In genomic region chr13:28878692-28879091, GRCm38 (mm10) we compare ENCODE assay signal across 24 mouse cellular contexts.
DNase-seq lines count a peak whose midpoint lies in the region; ATAC-seq and TF ChIP-seq lines count a peak whose summit lies in the region.
"Had no signal": no experiment of that assay in that cellular context is flagged by ENCODE, and none has a peak within 500 bp of the region (broad histone marks: within the 10 kb centered on the region; RNA-seq: fewer than 3 reads in every experiment).

No protein-coding gene starts in this region.

- WGBS in forebrain, embryonic 13.5 days: 81% methylated on average over 3 of the region's 3 CpGs
- WGBS in forebrain, embryonic 11.5 days: 93% methylated on average over 3 of the region's 3 CpGs
- WGBS in kidney, postnatal 0 days: 38% methylated on average over 3 of the region's 3 CpGs
- WGBS in neural tube, embryonic 12.5 days: 93% methylated on average over 3 of the region's 3 CpGs
- 92% methylated on average over 3 of the region's 3 CpGs for WGBS in forebrain, embryonic 15.5 days

- H3K4me2 ChIP-seq in forebrain, embryonic 13.5 days: peak overlapping the region; percentile 72
- no peak overlapping the region for H3K4me2 ChIP-seq in forebrain, embryonic 11.5 days (ENCODE audit: low read depth, low read length, severe bottlenecking)
- no peak overlapping the region for H3K4me2 ChIP-seq in kidney, postnatal 0 days (ENCODE audit: low read length)
- peak overlapping the region; percentile 22; the same call in 1 of the 2 replicates for H3K4me2 ChIP-seq in neural tube, embryonic 12.5 days (replicated peaks)
- H3K4me2 ChIP-seq in forebrain, embryonic 15.5 days (replicated peaks): peak overlapping the region; percentile 67; the same call in 1 of the 2 replicates
- H3K4me2 ChIP-seq: embryonic facial prominence, embryonic 12.5 days; heart, embryonic 11.5 days; limb, embryonic 12.5 days; liver, embryonic 12.5 days had no signal

- no peak for TF ChIP-seq CTCF in kidney, postnatal 0 days (IDR thresholded peaks at IDR 0.05; ENCODE audit: low read depth)

- H3K27ac ChIP-seq in forebrain, embryonic 13.5 days: no peak overlapping the region
- H3K27ac ChIP-seq in forebrain, embryonic 11.5 days (ENCODE audit: low read depth, low read length): no peak overlapping the region
- no peak overlapping the region for H3K27ac ChIP-seq in kidney, postnatal 0 days
- no peak overlapping the region for H3K27ac ChIP-seq in neural tube, embryonic 12.5 days
- no peak overlapping the region for H3K27ac ChIP-seq in forebrain, embryonic 15.5 days (replicated peaks)
- H3K27ac ChIP-seq: embryonic facial prominence, embryonic 12.5 days; hindbrain, postnatal 0 days; limb, embryonic 12.5 days; liver, embryonic 12.5 days had no signal

- no peaks in the 10 kb centered on the region for H3K27me3 ChIP-seq in forebrain, embryonic 13.5 days
- no peaks in the 10 kb centered on the region for H3K27me3 ChIP-seq in forebrain, embryonic 11.5 days (ENCODE audit: control insufficient read depth, insufficient read depth, low read length)
- no peaks in the 10 kb centered on the region for H3K27me3 ChIP-seq in kidney, postnatal 0 days (ENCODE audit: insufficient read depth, low read length)
- no peaks in the 10 kb centered on the region for H3K27me3 ChIP-seq in neural tube, embryonic 12.5 days (replicated peaks)
- H3K27me3 ChIP-seq in forebrain, embryonic 15.5 days: no peaks in the 10 kb centered on the region
- H3K27me3 ChIP-seq: embryonic facial prominence, embryonic 12.5 days; limb, embryonic 12.5 days had no signal

- H3K9me3 ChIP-seq in forebrain, embryonic 13.5 days (replicated peaks): no peaks in the 10 kb centered on the region
- H3K9me3 ChIP-seq in forebrain, embryonic 11.5 days (ENCODE audit: control insufficient read depth, low read length): no peaks in the 10 kb centered on the region
- no peaks in the 10 kb centered on the region for H3K9me3 ChIP-seq in kidney, postnatal 0 days (replicated peaks; ENCODE audit: low read length)
- no peaks in the 10 kb centered on the region for H3K9me3 ChIP-seq in neural tube, embryonic 12.5 days
- no peaks in the 10 kb centered on the region for H3K9me3 ChIP-seq in forebrain, embryonic 15.5 days
- H3K9me3 ChIP-seq: embryonic facial prominence, embryonic 12.5 days; limb, embryonic 12.5 days; liver, embryonic 12.5 days had no signal

- no peak for ATAC-seq in forebrain, embryonic 13.5 days
- ATAC-seq in forebrain, embryonic 11.5 days (replicated peaks; ENCODE audit: low FRiP score): no peak
- ATAC-seq in kidney, postnatal 0 days (replicated peaks; ENCODE audit: low FRiP score, low read depth): no peak
- ATAC-seq in neural tube, embryonic 12.5 days (ENCODE audit: low FRiP score, low read depth): no peak
- no peak for ATAC-seq in forebrain, embryonic 15.5 days (replicated peaks)
- ATAC-seq: hindbrain, postnatal 0 days; intestine, embryonic 16.5 days; liver, embryonic 12.5 days had no signal

- H3K9ac ChIP-seq in forebrain, embryonic 13.5 days: no peak overlapping the region; the same call in 1 of the 2 replicates
- H3K9ac ChIP-seq in forebrain, embryonic 11.5 days (ENCODE audit: low read length): no peak overlapping the region
- H3K9ac ChIP-seq in kidney, postnatal 0 days (ENCODE audit: low read depth, low read length): no peak overlapping the region
- H3K9ac ChIP-seq in neural tube, embryonic 12.5 days: no peak overlapping the region
- no peak overlapping the region for H3K9ac ChIP-seq in forebrain, embryonic 15.5 days (replicated peaks)
- H3K9ac ChIP-seq: embryonic facial prominence, embryonic 12.5 days; limb, embryonic 12.5 days; liver, embryonic 12.5 days had no signal

- peaks cover 85% of the 10 kb centered on the region for H3K4me1 ChIP-seq in forebrain, embryonic 13.5 days
- H3K4me1 ChIP-seq in forebrain, embryonic 11.5 days (replicated peaks; ENCODE audit: control insufficient read depth, insufficient read depth, low read length): no peaks in the 10 kb centered on the region; the same call in 1 of the 2 replicates
- H3K4me1 ChIP-seq in kidney, postnatal 0 days (replicated peaks; ENCODE audit: insufficient read depth, low read length): no peaks in the 10 kb centered on the region; the same call in 1 of the 2 replicates
- H3K4me1 ChIP-seq in neural tube, embryonic 12.5 days: peaks cover 56% of the 10 kb centered on the region
- peaks cover 88% of the 10 kb centered on the region for H3K4me1 ChIP-seq in forebrain, embryonic 15.5 days
- H3K4me1 ChIP-seq: liver, embryonic 12.5 days had no signal

- peaks cover 21% of the 10 kb centered on the region for H3K36me3 ChIP-seq in forebrain, embryonic 13.5 days (ENCODE audit: poor library complexity, severe bottlenecking)
- H3K36me3 ChIP-seq in forebrain, embryonic 11.5 days (ENCODE audit: control insufficient read depth, insufficient read depth, low read length): no peaks in the 10 kb centered on the region
- no peaks in the 10 kb centered on the region for H3K36me3 ChIP-seq in kidney, postnatal 0 days (ENCODE audit: insufficient read depth, low read length)
- peaks cover 2% of the 10 kb centered on the region for H3K36me3 ChIP-seq in neural tube, embryonic 12.5 days
- H3K36me3 ChIP-seq in forebrain, embryonic 15.5 days: no peaks in the 10 kb centered on the region
- H3K36me3 ChIP-seq: liver, embryonic 12.5 days had no signal

- DNase-seq in forebrain, embryonic 11.5 days (ENCODE audit: low spot score): no peak
- peak; percentile 38 for DNase-seq in kidney, postnatal 0 days (ENCODE audit: low spot score)
- DNase-seq in kidney, adult 8-10 months: no peak
- DNase-seq in neural tube, embryonic 10.5 days (ENCODE audit: extremely low spot score, low spot score): no peak
- no peak for DNase-seq in frontal cortex, postnatal 10 days (ENCODE audit: low spot score in 2 of 2)
- DNase-seq: adrenal gland, postnatal 10 days; cerebellum, adult 18-20 months; cerebellum, postnatal 14 days; heart, postnatal 10 days; kidney, postnatal 25 days; layer of hippocampus, postnatal 36 days; lung, adult 18-20 months; lung, postnatal 10 days; thymus, adult 18-20 months; thymus, postnatal 4 days had no signal

- no peak overlapping the region for H3K4me3 ChIP-seq in forebrain, embryonic 13.5 days
- H3K4me3 ChIP-seq in forebrain, embryonic 11.5 days (ENCODE audit: low read depth, low read length): no peak overlapping the region
- H3K4me3 ChIP-seq in kidney, postnatal 0 days (replicated peaks; ENCODE audit: low read depth, low read length): no peak overlapping the region
- H3K4me3 ChIP-seq in neural tube, embryonic 12.5 days: no peak overlapping the region
- H3K4me3 ChIP-seq in forebrain, embryonic 15.5 days: no peak overlapping the region
- H3K4me3 ChIP-seq: embryonic facial prominence, embryonic 12.5 days; limb, embryonic 12.5 days; liver, embryonic 12.5 days had no signal

Comparison
In these comparisons a context has a peak if more than half of its experiments do, and no peak if none do; other contexts are left out.
1. H3K4me2 ChIP-seq: peak in forebrain, embryonic 13.5 days (single experiment), neural tube, embryonic 12.5 days (single experiment) and forebrain, embryonic 15.5 days (single experiment); none in forebrain, embryonic 11.5 days (single experiment) and kidney, postnatal 0 days (single experiment).